Mouse (Mus musculus) embryonic facial prominence, embryonic 11.5 days (tissue): Measurements from ENCODE around the gene Gm29666. TPM values are rescaled to one million over a fixed set of nuclear protein-coding genes. Genes with fewer than 3 reads are reported as not detected.

ENCODE experiments used
- ATAC-seq: fragments of 200-750 bp; cut with Nextera tagmentation; replicated peaks from 2 replicates; pipeline ENCODE4 v1.8.0; 2017; ENCODE audit warnings: low read depth; ENCODE audit not compliant: insufficient number of reproducible peaks, low FRiP score, low TSS enrichment
- DNase-seq: peaks from one replicate; pipeline ENCODE4 v3.0.0-alpha.2; 2015; ENCODE audit warnings: low spot score
- H3K27ac ChIP-seq: fragments of 300-500 bp; sonication (generic); replicated peaks from 2 replicates; pipeline ENCODE4 v1.5.1; 2014; ENCODE audit warnings: mild to moderate bottlenecking, low read depth, low read length, control low read depth
- H3K27me3 ChIP-seq: fragments of 300-500 bp; sonication (generic); 2 replicates; pipeline ENCODE4 v1.6.1; 2014; ENCODE audit warnings: mild to moderate bottlenecking, low read length, moderate library complexity, mixed read lengths; ENCODE audit not compliant: control insufficient read depth, insufficient read depth
- H3K36me3 ChIP-seq: fragments of 300-500 bp; sonication (generic); replicated peaks from 2 replicates; pipeline ENCODE4 v1.6.1; 2014; ENCODE audit warnings: low read depth, mild to moderate bottlenecking, low read length, moderate library complexity, mixed read lengths; ENCODE audit not compliant: control insufficient read depth, insufficient read depth
- H3K4me1 ChIP-seq: fragments of 300-500 bp; sonication (generic); 2 replicates; pipeline ENCODE4 v1.6.1; 2014; ENCODE audit warnings: low read length, mixed read lengths; ENCODE audit not compliant: control insufficient read depth, insufficient read depth
- H3K4me2 ChIP-seq: fragments of 300-500 bp; sonication (generic); 2 replicates; pipeline ENCODE4 v1.6.1; 2014; ENCODE audit warnings: low read depth, mild to moderate bottlenecking, control low read depth, low read length, moderate library complexity
- H3K4me3 ChIP-seq: fragments of 300-500 bp; sonication (generic); 2 replicates; pipeline ENCODE4 v1.5.1; 2014; ENCODE audit warnings: low read depth, low read length, control low read depth
- H3K9ac ChIP-seq: fragments of 300-500 bp; sonication (generic); replicated peaks from 2 replicates; pipeline ENCODE4 v1.6.1; 2014; ENCODE audit warnings: mild to moderate bottlenecking, control low read depth, low read length
- H3K9me3 ChIP-seq: fragments of 300-500 bp; sonication (generic); replicated peaks from 2 replicates; pipeline ENCODE4 v1.6.1; 2016; ENCODE audit warnings: mild to moderate bottlenecking, low read length, inconsistent platforms, mixed read lengths; ENCODE audit not compliant: control insufficient read depth
- WGBS: fragments of 180-500 bp; shearing (Covaris S2); extraction: QIAGEN DNeasy Blood & Tissue Kit; methylation state at CpG from one replicate; pipeline ENCODE4 v1.1.7; 2014; 5-methylcytosine and 5-hydroxymethylcytosine counted together
- microRNA-seq: library from miRNA; unstranded; fragments of <30 nt; microRNA quantifications from one replicate; pipeline ENCODE4, GENCODE M21; 2016; ENCODE audit warnings: borderline number of aligned reads
- polyA plus RNA-seq: library from polyadenylated mRNA; unstranded; fragments of >200 nt; fragmentation: Nextera tagmentation; extraction: Ambion mirVana; gene quantifications from 2 replicates; pipeline ENCODE4 v1.2.1, GENCODE M21; 2014

Gm29666 gene
- polyA plus RNA-seq, 1 experiment from 2014 or later: 0.52 TPM

- Histone ChIP-seq H3K27me3 (no peaks in the 10 kb centered on the region), H3K4me2 (no peak overlapping the region), H3K36me3 (no peaks in the 10 kb centered on the region), H3K27ac (no peak overlapping the region), H3K9ac (no peak overlapping the region), H3K9me3 (no peaks in the 10 kb centered on the region), H3K4me1 (no peaks in the 10 kb centered on the region), H3K4me3 (no peak overlapping the region)
- 88% methylated on average over 11 of the region's 11 CpGs for WGBS
- DNase-seq (no peak), ATAC-seq (no peak)
These were observed 46.8 kb downstream of the Gm29666 start for GRCm38 (mm10) chr15:84873079-84873478.

DNA sequence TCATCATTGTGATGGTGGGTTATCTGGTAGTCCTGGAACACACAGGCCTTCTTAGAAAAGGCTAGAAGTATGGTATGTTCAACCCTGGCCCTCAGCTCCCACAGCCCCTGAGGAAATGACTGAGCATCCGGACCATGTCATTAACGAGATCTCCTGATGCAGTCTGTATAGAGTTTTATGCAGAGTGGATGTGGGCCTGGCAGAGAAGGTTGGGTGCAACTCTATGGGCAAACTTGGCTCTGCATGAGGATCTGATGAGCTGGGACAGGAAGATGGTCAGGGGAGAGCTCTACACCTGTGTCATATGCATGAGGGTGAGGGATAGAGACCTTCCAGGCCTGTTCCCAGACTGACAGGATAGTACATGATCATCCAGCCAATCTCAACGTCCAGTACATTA lies 48.0 kb downstream of the Gm29666 start:
- Histone ChIP-seq H3K4me1 (no peaks in the 10 kb centered on the region), H3K27ac (no peak overlapping the region), H3K4me2 (no peak overlapping the region), H3K27me3 (no peaks in the 10 kb centered on the region), H3K36me3 (no peaks in the 10 kb centered on the region), H3K9me3 (no peaks in the 10 kb centered on the region), H3K9ac (no peak overlapping the region), H3K4me3 (no peak overlapping the region)
- no peak for DNase-seq
- no peak for ATAC-seq
- 81% methylated on average over 3 of the region's 3 CpGs for WGBS

- no peaks in the 10 kb centered on the region for H3K9me3 ChIP-seq
- no peak for ATAC-seq
- 88% methylated on average over 8 of the region's 8 CpGs for WGBS
These were observed 57.9 kb downstream of the Gm29666 start for GRCm38 (mm10) chr15:84861911-84862310.

More at GRCm38 (mm10) chr15:84861911-84862310, 57.9 kb downstream of the Gm29666 start:
- H3K27me3 ChIP-seq: no peaks in the 10 kb centered on the region
- no peak overlapping the region for H3K4me3 ChIP-seq
- no peak overlapping the region for H3K9ac ChIP-seq
- DNase-seq: no peak
- H3K4me1 ChIP-seq: no peaks in the 10 kb centered on the region
- H3K36me3 ChIP-seq: no peaks in the 10 kb centered on the region
- no peak overlapping the region for H3K27ac ChIP-seq
- no peak overlapping the region for H3K4me2 ChIP-seq

Small RNA genes within 50 kb of the gene (microRNA-seq; reads per million reads assigned to microRNA genes)
- gene Mir1249: 26.8 reads per million, percentile 24 among the genes with 10 or more reads in this experiment

Other genes with a start within 250 kb of the Gm29666 start
- gene Arhgap8, start 200.0 kb downstream of the Gm29666 start, polyA plus RNA-seq: 2.8 and 4.2 TPM in 2 replicates
- gene Phf21b, start 64.0 kb downstream of the Gm29666 start, polyA plus RNA-seq: 4.4 and 4.8 TPM in 2 replicates
- 65.8 and 67.1 TPM in 2 replicates for gene Nup50, start 3.4 kb upstream of the Gm29666 start, polyA plus RNA-seq
- 11.6 and 16.8 TPM in 2 replicates for gene 5031439G07Rik, start 68.5 kb upstream of the Gm29666 start, polyA plus RNA-seq
- gene Upk3a, start 97.1 kb upstream of the Gm29666 start, polyA plus RNA-seq: not detected in 2 replicates
- 26.1 and 26.3 TPM in 2 replicates for gene Fam118a, start 108.9 kb upstream of the Gm29666 start, polyA plus RNA-seq
- 0.11 and 0.18 TPM in 2 replicates for gene Smc1b, start 211.9 kb upstream of the Gm29666 start, polyA plus RNA-seq
- gene Ribc2, start 212.0 kb upstream of the Gm29666 start, polyA plus RNA-seq: 0.52 and 1.1 TPM in 2 replicates